In the genomic region with DNA sequence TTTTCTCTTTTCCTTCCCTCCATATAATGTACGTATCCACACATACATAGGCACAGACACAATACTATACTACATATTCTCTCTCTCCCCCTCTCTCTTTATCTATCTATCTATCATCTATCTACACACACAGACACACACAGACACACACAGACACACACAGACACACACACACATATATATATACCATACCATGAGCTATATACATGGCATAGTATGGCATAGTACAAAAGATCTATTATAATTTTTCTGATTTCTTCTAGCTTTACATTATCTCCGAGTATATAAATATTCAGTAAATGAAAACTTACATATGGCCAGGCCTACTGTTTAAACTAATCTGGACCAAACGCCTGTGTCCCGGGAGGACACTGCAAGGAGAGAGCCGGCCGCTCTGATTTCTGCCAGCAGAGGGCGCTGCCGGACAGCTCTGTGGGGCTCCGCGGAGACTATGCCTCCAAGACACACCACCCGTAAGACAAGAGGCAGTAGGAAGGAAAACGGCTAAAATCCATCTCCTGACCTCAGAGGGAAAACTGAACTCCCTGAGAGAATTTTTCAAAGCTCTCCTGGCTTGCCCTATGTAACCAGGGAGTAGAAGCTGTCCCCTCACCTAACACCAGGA, we compare ENCODE assay signal across 8 mouse cellular contexts. TPM values are rescaled to one million over a fixed set of nuclear protein-coding genes. Genes with fewer than 3 reads are reported as not detected.
DNase-seq lines count a peak whose midpoint lies in the region; ATAC-seq and TF ChIP-seq lines count a peak whose summit lies in the region.

No protein-coding gene starts in this region.

- peak; percentile 88 for DNase-seq in cerebellum, adult 11 months
- peak; percentile 87 for DNase-seq in forebrain, embryonic 14.5 days (ENCODE audit: low spot score)
- DNase-seq in heart, postnatal 36 days: peak; percentile 88 to 94
- peak; percentile 63 to 93 for DNase-seq in layer of hippocampus, adult 2 months (ENCODE audit: low spot score in 2 of 2)
- DNase-seq in lung, adult 2 months: peak; percentile 86
- DNase-seq in testis, postnatal 14 days (ENCODE audit: low spot score): peak; percentile 84

- no peak overlapping the region for H3K9ac ChIP-seq in ES-Bruce4 (ENCODE audit: low read depth, poor library complexity, severe bottlenecking)
- H3K9ac ChIP-seq in forebrain, embryonic 14.5 days (ENCODE audit: low read length): peak overlapping the region; percentile 8; the same call in 1 of the 2 replicates

- H3K27me3 ChIP-seq in ES-Bruce4 (ENCODE audit: control insufficient read depth, insufficient read depth, low read length, poor library complexity, severe bottlenecking): no peaks in the 10 kb centered on the region
- no peaks in the 10 kb centered on the region for H3K27me3 ChIP-seq in forebrain, embryonic 14.5 days (replicated peaks; ENCODE audit: control insufficient read depth, insufficient read depth, low read length)

- no peak overlapping the region for H3K4me3 ChIP-seq in ES-Bruce4 (ENCODE audit: low read depth, low read length)
- no peak overlapping the region for H3K4me3 ChIP-seq in forebrain, embryonic 14.5 days (ENCODE audit: low read depth, low read length)
- no peak overlapping the region for H3K4me3 ChIP-seq in layer of hippocampus, adult 2 months
- no peak overlapping the region for H3K4me3 ChIP-seq in lung, adult 2 months (replicated peaks; ENCODE audit: extremely low read depth, low read depth, low read length)

- no peak overlapping the region for H3K27ac ChIP-seq in ES-Bruce4 (ENCODE audit: insufficient read depth, low read length)
- no peak overlapping the region; the same call in 1 of the 2 replicates for H3K27ac ChIP-seq in forebrain, embryonic 14.5 days (ENCODE audit: low read depth, low read length)
- peak overlapping the region; percentile 65 for H3K27ac ChIP-seq in layer of hippocampus, adult 2 months

- ATAC-seq in forebrain, embryonic 14.5 days: peak; percentile 88
- peak; percentile 65 for ATAC-seq in neutrophil, adult 5-6 weeks (ENCODE audit: extremely low read depth, insufficient number of reproducible peaks, low FRiP score, poor library complexity, severe bottlenecking)

- intact Hi-C loops in heart, postnatal 36 days (cut with DNase I): loop anchor here (2.0 to 5.0 kb wide), 4 partner anchors 56 to 254 kb away; a partner anchor contains a TSS

- 9% methylated on average over 12 of the region's 12 CpGs for WGBS in forebrain, embryonic 14.5 days
- WGBS in lung, adult 2 months: 9% methylated on average over 12 of the region's 12 CpGs

- TF ChIP-seq EP300 in ES-Bruce4 (IDR thresholded peaks at IDR 0.05; ENCODE audit: insufficient read depth, low read depth, low read length): no peak

- no peaks in the 10 kb centered on the region for H3K4me1 ChIP-seq in ES-Bruce4 (ENCODE audit: control insufficient read depth, insufficient read depth, low read length)
- H3K4me1 ChIP-seq in forebrain, embryonic 14.5 days (ENCODE audit: control insufficient read depth, insufficient read depth, low read length): peaks cover 7% of the 10 kb centered on the region
- no peaks in the 10 kb centered on the region for H3K4me1 ChIP-seq in lung, adult 2 months (ENCODE audit: control insufficient read depth, insufficient read depth, low read length)

- H3K9me3 ChIP-seq in ES-Bruce4 (replicated peaks; ENCODE audit: control insufficient read depth, insufficient read depth, low read length, poor library complexity, severe bottlenecking): no peaks in the 10 kb centered on the region
- no peaks in the 10 kb centered on the region for H3K9me3 ChIP-seq in forebrain, embryonic 14.5 days (replicated peaks; ENCODE audit: control insufficient read depth, low read length)

- TF ChIP-seq POLR2A in ES-Bruce4 (IDR thresholded peaks at IDR 0.05; ENCODE audit: insufficient read depth, low read length): no peak
- no peak for TF ChIP-seq POLR2A in lung, adult 2 months (IDR thresholded peaks at IDR 0.05; ENCODE audit: borderline replicate concordance, extremely low read depth, low read depth, low read length)

- no peaks in the 10 kb centered on the region for H3K36me3 ChIP-seq in ES-Bruce4 (ENCODE audit: control insufficient read depth, insufficient read depth, low read length, poor library complexity, severe bottlenecking)
- H3K36me3 ChIP-seq in forebrain, embryonic 14.5 days (ENCODE audit: control insufficient read depth, insufficient read depth, low read length): no peaks in the 10 kb centered on the region

- no peak overlapping the region for H3K4me2 ChIP-seq in forebrain, embryonic 14.5 days (ENCODE audit: low read length)

- TF ChIP-seq CTCF in ES-Bruce4 (IDR thresholded peaks at IDR 0.05; ENCODE audit: low read depth, low read length): peak; percentile 90
- TF ChIP-seq CTCF in layer of hippocampus, adult 2 months (conservative IDR thresholded peaks at IDR 0.05): peak; percentile 98; the same call in 1 of the 2 replicates
- TF ChIP-seq CTCF in lung, adult 2 months (IDR thresholded peaks at IDR 0.05; ENCODE audit: insufficient read depth, low read length): peak; percentile 73

RNA-seq across cellular contexts. Expression of a gene that starts 7.2 kb away (rescaled TPM):
- not detected in 2 replicates for polyA plus RNA-seq in ES-Bruce4 (2011; ENCODE audit: insufficient read depth, insufficient read length, low read depth, missing spikeins)
- 3.2 and 3.7 TPM in 2 replicates for polyA plus RNA-seq in forebrain, embryonic 14.5 days (2014; fragmentation: Nextera tagmentation; extraction: Ambion mirVana)
- 10 to 100 TPM; 43.7 to 50.9 TPM for total RNA-seq in heart, postnatal 36 days (2021)
- 10 to 100 TPM; 40.0 to 40.6 TPM for total RNA-seq in layer of hippocampus, adult 2 months (2021)
- 72.8 and 95.2 TPM in 2 replicates for polyA plus RNA-seq in lung, adult 2 months (2012; rRNA removed)
- total RNA-seq in neutrophil, adult 5-6 weeks (2017): not detected in 2 replicates

RNA-seq across cellular contexts. Expression of a gene that starts 24.9 kb away (rescaled TPM):
- 159 and 161 TPM in 2 replicates for polyA plus RNA-seq in ES-Bruce4 (2011; ENCODE audit: insufficient read depth, insufficient read length, low read depth, missing spikeins)
- polyA plus RNA-seq in forebrain, embryonic 14.5 days (2014; fragmentation: Nextera tagmentation; extraction: Ambion mirVana): 473 and 569 TPM in 2 replicates
- 100 to 1,000 TPM; 475 to 537 TPM for total RNA-seq in heart, postnatal 36 days (2021)
- 100 to 1,000 TPM; 206 to 221 TPM for total RNA-seq in layer of hippocampus, adult 2 months (2021)
- 134 and 135 TPM in 2 replicates for polyA plus RNA-seq in lung, adult 2 months (2012; rRNA removed)
- 31.3 and 32.9 TPM in 2 replicates for total RNA-seq in neutrophil, adult 5-6 weeks (2017)

RNA-seq across cellular contexts. Expression of a gene that starts 26.4 kb away (rescaled TPM):
- not detected in 2 replicates for polyA plus RNA-seq in ES-Bruce4 (2011; ENCODE audit: insufficient read depth, insufficient read length, low read depth, missing spikeins)
- polyA plus RNA-seq in forebrain, embryonic 14.5 days (2014; fragmentation: Nextera tagmentation; extraction: Ambion mirVana): 1.4 and 1.8 TPM in 2 replicates
- not detected for total RNA-seq in heart, postnatal 36 days (2021)
- 1 to 10 TPM; 4.7 to 5.3 TPM for total RNA-seq in layer of hippocampus, adult 2 months (2021)
- polyA plus RNA-seq in lung, adult 2 months (2012; rRNA removed): 4.0 and 6.7 TPM in 2 replicates
- total RNA-seq in neutrophil, adult 5-6 weeks (2017): 7.1 and 9.7 TPM in 2 replicates

RNA-seq across cellular contexts. Expression of a gene that starts 53.3 kb away (rescaled TPM):
- polyA plus RNA-seq in ES-Bruce4 (2011; ENCODE audit: insufficient read depth, insufficient read length, low read depth, missing spikeins): 58.5 and 59.6 TPM in 2 replicates
- 15.3 and 18.7 TPM in 2 replicates for polyA plus RNA-seq in forebrain, embryonic 14.5 days (2014; fragmentation: Nextera tagmentation; extraction: Ambion mirVana)
- 1 to 10 TPM; 4.2 to 4.7 TPM for total RNA-seq in heart, postnatal 36 days (2021)
- 10 to 100 TPM; 10.1 to 10.2 TPM for total RNA-seq in layer of hippocampus, adult 2 months (2021)
- polyA plus RNA-seq in lung, adult 2 months (2012; rRNA removed): 7.4 and 9.3 TPM in 2 replicates
- total RNA-seq in neutrophil, adult 5-6 weeks (2017): 4.8 and 7.4 TPM in 2 replicates

RNA-seq across cellular contexts. Expression of a gene that starts 56.0 kb away (rescaled TPM):
- polyA plus RNA-seq in ES-Bruce4 (2011; ENCODE audit: insufficient read depth, insufficient read length, low read depth, missing spikeins): 59.2 and 64.2 TPM in 2 replicates
- polyA plus RNA-seq in forebrain, embryonic 14.5 days (2014; fragmentation: Nextera tagmentation; extraction: Ambion mirVana): 54.6 and 65.2 TPM in 2 replicates
- total RNA-seq in heart, postnatal 36 days (2021): 10 to 100 TPM; 48.1 to 53.0 TPM
- total RNA-seq in layer of hippocampus, adult 2 months (2021): 10 to 100 TPM; 28.1 to 31.9 TPM
- polyA plus RNA-seq in lung, adult 2 months (2012; rRNA removed): 52.7 and 69.7 TPM in 2 replicates
- 68.8 and 73.8 TPM in 2 replicates for total RNA-seq in neutrophil, adult 5-6 weeks (2017)

Comparison
In these comparisons a context has a peak if more than half of its experiments do, and no peak if none do; other contexts are left out.
1. RNA of a gene that starts 7.2 kb away (total RNA-seq): 43.7 to 50.9 TPM in heart, postnatal 36 days and 40.0 to 40.6 TPM in layer of hippocampus, adult 2 months; not detected in neutrophil, adult 5-6 weeks; every median in the first group is over 10 times any median in the second.
2. Peak in every context shown above with its lines, with median percentiles within 50 percentile points of each other: CTCF ChIP-seq and DNase-seq.